Mouse (Mus musculus) gastrocnemius, postnatal 14 days (tissue): ENCODE measurements around the gene Nbl1. TPM values are rescaled to one million over a fixed set of nuclear protein-coding genes. Genes with fewer than 3 reads are reported as not detected.

Experiments
- DNase-seq: peaks from one replicate; pipeline ENCODE4 v3.0.0; 2021; ENCODE audit warnings: mixed read lengths
- intact Hi-C: fragments of 180-260 bp; cut with DNase I; formaldehyde crosslinking; loops from one replicate; pipeline ENCODE4 v1.15.1; 2025; ENCODE audit warnings: low total_unique reads
- long read RNA-seq, 2 experiments: library from polyadenylated mRNA; stranded (forward); transcript quantifications; one replicate each; pipeline ENCODE4 v2.0.0; 2021
- total RNA-seq, 2 experiments: library from RNA; stranded (reverse); gene quantifications; 2 replicates each; pipeline ENCODE4 v1.2.3; 2021

Gene Nbl1
- 10 to 100 TPM; 32.2 to 39.6 TPM for total RNA-seq
- long read RNA-seq, experiment 1, transcript Nbl1-201 (4 exons, 1,793 nt): major isoform, 44 of 62 reads
- long read RNA-seq, experiment 1, partial matches to known transcripts: 6 of 62 reads
- long read RNA-seq, experiment 1, other reads (novel, unspliced or antisense): 12 of 62 reads
- long read RNA-seq, experiment 2, transcript Nbl1-201 (4 exons, 1,793 nt): major isoform, 60 of 76 reads
- long read RNA-seq, experiment 2, partial matches to known transcripts: 4 of 76 reads
- long read RNA-seq, experiment 2, other reads (novel, unspliced or antisense): 12 of 76 reads

- intact Hi-C loops: no loop called here
- peak; percentile 83 for DNase-seq
These were observed at the start of gene Nbl1 for GRCm38 (mm10) chr4:139092356-139093195. Nbl1 (minus strand) TSS chr4:139092993.

GRCm38 (mm10) chr4:139141785-139142184, 49.0 kb upstream of the Nbl1 start:
- DNase-seq: no peak
- intact Hi-C loops: no loop called here

GRCm38 (mm10) chr4:139140267-139140666, 47.5 kb upstream of the Nbl1 start:
- DNase-seq: no peak

GRCm38 (mm10) chr4:139136011-139136410, 43.2 kb upstream of the Nbl1 start:
- intact Hi-C loops: no loop called here
- DNase-seq: no peak

More at GRCm38 (mm10) chr4:139140267-139140666, 47.5 kb upstream of the Nbl1 start:
- intact Hi-C loops: no loop called here

GRCm38 (mm10) chr4:139133109-139133508, 40.3 kb upstream of the Nbl1 start:
- intact Hi-C loops: no loop called here
- no peak for DNase-seq

- DNase-seq: no peak
- intact Hi-C loops: no loop called here
These were observed 39.3 kb upstream of the Nbl1 start for GRCm38 (mm10) chr4:139131858-139132672.

GRCm38 (mm10) chr4:139130701-139131549, 38.1 kb upstream of the Nbl1 start, which contains the start of gene Minos1:
Minos1 (minus strand) TSS chr4:139131113.
- intact Hi-C loops: no loop called here
- peak; percentile 98 for DNase-seq

- DNase-seq: peak; percentile 35
- intact Hi-C loops: no loop called here
These were observed 37.3 kb upstream of the Nbl1 start for GRCm38 (mm10) chr4:139129806-139130700.

GRCm38 (mm10) chr4:139126475-139126874, 33.7 kb upstream of the Nbl1 start:
- intact Hi-C loops: no loop called here
- DNase-seq: no peak

- intact Hi-C loops: no loop called here
- DNase-seq: no peak
These were observed 32.1 kb upstream of the Nbl1 start for GRCm38 (mm10) chr4:139124940-139125339.

- intact Hi-C loops: no loop called here
- DNase-seq: no peak
These were observed 29.8 kb upstream of the Nbl1 start for GRCm38 (mm10) chr4:139122557-139122956.

GRCm38 (mm10) chr4:139120998-139121397, 28.2 kb upstream of the Nbl1 start:
- intact Hi-C loops: no loop called here

GRCm38 (mm10) chr4:139120281-139120814, 27.6 kb upstream of the Nbl1 start:
- no peak for DNase-seq
- intact Hi-C loops: no loop called here

More at GRCm38 (mm10) chr4:139120998-139121397, 28.2 kb upstream of the Nbl1 start:
- DNase-seq: no peak

GRCm38 (mm10) chr4:139116356-139117063, 23.7 kb upstream of the Nbl1 start:
- intact Hi-C loops: no loop called here
- no peak for DNase-seq

- intact Hi-C loops: no loop called here
- no peak for DNase-seq
These were observed 22.9 kb upstream of the Nbl1 start for GRCm38 (mm10) chr4:139115721-139116120.

- no peak for DNase-seq
- intact Hi-C loops: no loop called here
These were observed 19.7 kb upstream of the Nbl1 start for GRCm38 (mm10) chr4:139112482-139112881.

- no peak for DNase-seq
- intact Hi-C loops: no loop called here
These were observed 18.6 kb upstream of the Nbl1 start for GRCm38 (mm10) chr4:139111421-139111820.
